Mouse (Mus musculus) small intestine, adult 2 months (tissue): Measurements from ENCODE around the gene Rab6a.

Experiments used
- CTCF ChIP-seq: fragments of 200-500 bp; IDR thresholded peaks from 2 replicates; pipeline ENCODE4 v1.5.1; 2012; ENCODE audit warnings: low read depth, mild to moderate bottlenecking, control low read depth, inconsistent platforms, low read length, moderate library complexity, mixed read lengths; ENCODE audit not compliant: insufficient replicate concordance, insufficient read length; ENCODE audit errors: extremely low read depth
- POLR2A ChIP-seq: fragments of 200-500 bp; IDR thresholded peaks from 2 replicates; pipeline ENCODE4 v1.6.1; 2012; ENCODE audit warnings: low read depth, mild to moderate bottlenecking, control low read depth, inconsistent platforms, low read length, moderate library complexity

DNA sequence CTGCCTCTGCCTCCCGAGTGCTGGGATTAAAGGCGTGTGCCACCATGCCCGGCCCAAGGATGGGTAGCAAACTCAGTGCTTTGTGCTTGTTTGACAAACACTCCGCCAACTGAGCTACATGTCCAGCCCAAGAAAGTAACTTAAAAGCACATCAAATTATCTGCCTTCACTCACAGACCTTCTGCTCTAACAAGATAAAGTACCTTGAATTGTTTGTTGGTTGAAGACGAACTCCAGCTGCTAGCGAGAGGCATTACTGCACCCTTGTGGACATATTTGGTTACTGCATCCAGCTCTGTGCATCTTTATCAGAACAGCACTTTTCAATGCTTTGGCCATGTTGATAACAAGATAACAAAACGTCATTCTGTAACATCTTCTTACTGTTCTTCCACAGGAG, 77.3 kb downstream of the Rab6a start:
- TF ChIP-seq POLR2A (no peak), CTCF (no peak)
